Mouse (Mus musculus) embryonic fibroblast, embryonic 13.5 days (primary cell): Measurements from ENCODE around the gene Gm20388.

Experiments used
- CTCF ChIP-seq: IDR thresholded peaks from 2 replicates; pipeline ENCODE4 v1.5.1; 2011; ENCODE audit warnings: mild to moderate bottlenecking, control low read depth, low read length, moderate library complexity, borderline replicate concordance; ENCODE audit not compliant: insufficient read depth
- POLR2A ChIP-seq: IDR thresholded peaks from 2 replicates; pipeline ENCODE4 v1.6.1; 2011; ENCODE audit warnings: low read depth, mild to moderate bottlenecking, control low read depth, low read length, moderate library complexity

- TF ChIP-seq CTCF: peak; percentile 95
- no peak for TF ChIP-seq POLR2A
These were observed 4457.6 kb downstream of the Gm20388 start for GRCm38 (mm10) chr8:124368213-124368612.
